Mouse (Mus musculus): ENCODE measurements at regions not wholly inside any gene's neighbourhood (a gene's known extent, or its start where the extent isn't known, plus 50 kb on each side); places are given as distances from the start of the nearest gene placed in this dataset.
"Not testable (repeated sequence)": the region's sequence is repeated elsewhere in the genome, so short reads cannot be mapped to it uniquely, and the experiment has no call there.

DNA sequence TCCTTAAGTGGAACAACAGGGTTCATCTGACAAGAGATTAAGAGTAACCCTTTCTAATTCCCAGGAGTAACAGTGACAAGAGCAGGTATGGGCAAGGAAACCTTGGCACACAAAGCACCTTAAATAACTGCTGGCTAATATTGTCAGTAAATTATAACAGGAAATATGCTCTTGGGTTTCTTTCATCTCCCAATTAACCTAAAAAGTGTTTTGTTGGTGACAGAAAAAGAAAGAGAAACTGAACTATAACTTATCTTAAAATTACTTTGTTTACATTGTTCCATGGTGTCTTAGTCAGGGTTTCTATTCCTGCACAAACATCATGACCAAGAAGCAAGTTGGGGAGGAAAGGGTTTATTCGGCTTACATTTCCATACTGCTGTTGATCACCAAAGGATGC lies 170.0 kb upstream of the Ngly1 start:
- no peak for DNase-seq (ENCODE audit: low read depth, low spot score)

DNA sequence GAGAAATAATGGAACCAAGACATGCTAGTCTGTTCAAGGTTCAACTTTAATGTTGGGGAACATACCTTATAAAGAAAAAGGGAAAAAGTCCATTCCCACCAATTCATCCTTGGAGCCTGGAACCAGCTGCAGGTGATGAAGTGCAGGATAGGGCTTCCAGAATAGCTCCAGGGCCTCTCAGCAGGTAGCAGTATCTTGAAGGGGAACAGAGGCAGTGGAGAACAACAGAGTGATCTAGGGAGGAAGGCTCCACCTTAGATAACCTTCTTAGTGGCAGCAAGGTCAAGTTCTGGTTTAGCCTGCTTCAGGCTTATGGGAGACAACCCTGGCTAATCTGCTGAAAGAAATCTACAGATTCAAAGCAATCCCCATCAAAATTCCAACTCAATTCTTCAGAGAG lies 161.8 kb upstream of the Ngly1 start:
- DNase-seq (ENCODE audit: low read depth, low spot score), result not testable (repeated sequence)

GRCm38 (mm10) chr14:16092391-16093132 lies 156.5 kb upstream of the Ngly1 start:
- no peak for DNase-seq (ENCODE audit: low read depth, low spot score)

GRCm38 (mm10) chr14:16093133-16093505 lies 156.0 kb upstream of the Ngly1 start:
- no peak for DNase-seq (ENCODE audit: low read depth, low spot score)

DNA sequence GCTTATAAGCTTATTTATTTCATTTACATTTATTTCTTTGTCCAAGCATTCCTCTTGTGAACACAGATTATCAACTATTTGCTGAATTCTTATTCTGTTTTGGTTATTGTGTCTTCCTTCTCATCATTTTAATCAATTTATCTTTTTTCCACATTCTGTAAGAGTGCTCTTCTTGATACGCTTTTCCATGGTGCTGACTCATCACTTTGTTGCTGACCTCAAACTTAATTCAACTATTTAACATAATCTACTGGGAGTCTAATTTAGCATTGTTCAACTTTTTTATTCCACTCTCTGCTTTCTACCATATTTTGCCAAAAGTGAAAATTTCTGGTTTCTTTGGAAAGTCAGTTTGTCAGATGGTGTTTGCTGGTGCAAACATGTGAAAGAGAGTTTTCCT lies 139.7 kb upstream of the Ngly1 start:
- no peak for DNase-seq (ENCODE audit: low read depth, low spot score)

DNA sequence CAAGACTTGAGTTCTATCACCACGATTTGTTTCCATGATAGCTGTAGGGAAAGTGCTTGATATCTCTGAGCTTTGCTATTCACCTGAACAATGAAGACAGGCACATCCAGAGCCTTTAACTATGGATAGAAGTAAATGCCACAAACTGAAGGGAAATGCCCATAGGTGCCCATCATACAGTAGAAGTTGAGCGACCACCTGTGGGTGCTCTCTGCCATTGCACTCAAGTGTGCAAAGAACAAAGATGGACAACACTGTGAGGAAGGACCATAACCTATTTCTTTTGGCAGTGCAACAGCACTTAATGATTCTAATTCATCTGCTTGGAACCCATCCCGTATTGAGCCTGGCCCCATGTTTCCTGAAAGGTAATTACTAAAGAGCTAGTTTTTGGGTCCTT lies 116.4 kb upstream of the Ngly1 start:
- no peak for DNase-seq (ENCODE audit: low read depth, low spot score)

DNA sequence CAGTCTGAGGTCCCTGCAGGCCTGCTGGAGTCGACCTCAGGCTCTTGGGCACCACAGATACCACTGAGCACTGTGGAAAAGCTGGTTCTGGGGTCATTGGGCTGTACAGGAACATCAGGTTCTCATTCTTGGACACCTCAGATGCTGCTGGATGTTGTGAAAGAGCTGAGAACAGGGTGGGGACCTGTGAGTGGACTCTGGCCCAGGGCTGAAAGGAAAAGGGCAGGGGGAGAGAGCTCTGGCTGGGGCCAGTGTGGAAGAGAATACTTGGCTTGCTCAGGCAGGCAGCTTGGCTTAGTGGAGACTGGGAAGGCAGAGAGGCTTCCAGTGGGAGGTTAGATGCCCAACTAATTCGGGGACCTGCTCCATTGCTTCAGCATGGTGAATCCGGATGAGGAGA lies 115.7 kb upstream of the Ngly1 start:
- no peak for DNase-seq (ENCODE audit: low read depth, low spot score)

- DNase-seq (ENCODE audit: low read depth, low spot score), result no peak
These were observed 112.9 kb upstream of the Ngly1 start for GRCm38 (mm10) chr14:16136187-16136586.

GRCm38 (mm10) chr14:16144299-16144698 lies 104.8 kb upstream of the Ngly1 start:
- DNase-seq (ENCODE audit: low read depth, low spot score), result no peak

GRCm38 (mm10) chr14:16146811-16147210 lies 102.3 kb upstream of the Ngly1 start:
- no peak for DNase-seq (ENCODE audit: low read depth, low spot score)

DNA sequence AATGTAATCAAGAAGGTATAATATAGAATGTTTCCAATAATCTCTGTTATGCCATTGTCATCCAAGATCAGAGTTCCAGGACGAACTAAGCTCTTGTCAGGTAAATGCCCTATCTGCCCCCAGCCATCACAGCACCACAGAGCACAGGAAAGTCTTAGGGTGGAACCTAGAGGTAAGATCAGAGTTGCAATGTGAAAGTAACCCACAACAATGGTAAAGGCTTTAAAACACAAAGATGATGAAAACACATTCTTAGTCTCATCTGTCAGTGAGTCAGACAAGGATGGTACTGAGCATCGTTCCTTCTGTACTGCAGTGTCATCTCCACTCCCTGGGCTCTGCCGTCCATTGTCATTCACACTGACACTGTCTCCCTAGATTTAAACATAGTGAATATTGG lies 97.3 kb upstream of the Ngly1 start:
- no peak for DNase-seq (ENCODE audit: low read depth, low spot score)

DNA sequence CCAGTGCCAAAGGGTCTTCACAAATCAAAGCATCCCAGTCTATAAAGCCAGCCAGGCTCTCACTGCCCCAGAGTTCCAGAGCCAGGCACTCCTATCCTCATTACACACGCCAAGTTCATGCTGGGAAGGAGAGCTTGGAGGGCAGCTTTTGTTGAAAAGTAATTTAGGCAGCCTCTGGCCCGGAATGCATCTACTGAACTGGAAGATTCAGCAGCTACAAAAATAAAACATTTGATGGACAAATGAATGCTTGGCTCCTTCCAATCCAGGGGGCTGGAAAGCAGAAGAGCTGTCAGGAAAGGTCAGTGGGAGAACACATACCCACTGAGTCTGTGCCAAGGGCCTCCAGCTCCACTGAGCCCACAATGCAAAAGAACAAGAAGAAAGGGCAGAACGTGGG lies 96.4 kb upstream of the Ngly1 start:
- DNase-seq (ENCODE audit: low read depth, low spot score), result peak; percentile 9

DNA sequence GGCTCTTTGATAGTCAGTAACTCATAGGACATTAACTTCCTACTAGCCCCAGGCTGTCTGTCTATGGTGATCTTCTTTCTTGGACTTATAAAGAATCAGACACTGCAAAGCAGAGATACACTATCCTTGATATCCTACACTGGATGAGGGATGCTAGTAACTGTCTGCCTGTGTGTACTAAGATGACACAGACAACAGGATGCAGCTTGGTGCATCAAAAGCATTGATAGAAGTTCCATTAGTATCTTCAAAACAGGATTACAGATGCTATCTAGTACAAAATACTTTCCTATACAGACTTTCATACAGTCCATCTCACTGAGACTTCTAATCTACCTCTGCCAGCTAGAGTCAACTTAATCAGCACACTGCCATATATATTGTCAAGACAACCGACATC lies 94.0 kb upstream of the Ngly1 start:
- no peak for DNase-seq (ENCODE audit: low read depth, low spot score)

GRCm38 (mm10) chr14:16170226-16170625 lies 78.9 kb upstream of the Ngly1 start:
- no peak for DNase-seq (ENCODE audit: low read depth, low spot score)

DNA sequence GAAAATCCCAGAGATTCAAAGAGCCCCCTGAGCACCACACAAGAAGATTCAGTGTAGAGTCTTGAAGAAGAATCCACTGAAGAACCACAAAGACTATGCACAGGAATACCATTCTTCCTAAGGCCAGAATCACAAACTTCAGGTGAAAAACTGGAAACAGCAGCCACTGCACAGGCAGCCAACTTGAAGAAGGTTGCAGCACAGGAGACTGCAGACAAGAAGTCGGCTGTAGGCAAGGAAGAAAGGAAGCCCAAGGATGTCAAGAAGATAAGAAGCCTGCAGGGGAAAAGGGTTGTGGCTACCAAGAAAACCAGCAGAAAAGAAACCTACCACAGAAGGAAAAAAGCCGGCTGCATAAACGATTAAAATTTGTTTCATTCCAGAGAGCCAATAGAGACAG lies 76.8 kb upstream of the Ngly1 start:
- no peak for DNase-seq (ENCODE audit: low read depth, low spot score)

DNA sequence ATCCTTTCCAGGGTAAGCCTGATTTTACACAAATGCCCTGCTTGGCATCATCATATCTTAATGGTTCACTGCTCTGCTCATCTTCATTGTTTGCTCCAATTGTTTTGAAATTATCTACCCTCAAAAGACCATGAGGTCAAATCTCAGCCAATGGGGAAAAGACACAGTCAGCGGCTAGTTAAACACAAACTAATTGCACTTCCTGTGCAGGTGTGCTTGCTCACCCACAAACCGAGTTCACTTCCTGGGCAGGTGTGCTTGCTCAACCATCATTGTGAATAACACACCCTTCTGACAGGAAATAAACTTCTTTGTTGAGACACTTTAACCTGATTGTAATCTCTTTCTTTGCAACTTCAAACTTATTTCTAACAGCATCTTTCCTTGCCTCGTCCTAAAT lies 75.8 kb upstream of the Ngly1 start:
- no peak for DNase-seq (ENCODE audit: low read depth, low spot score)

DNA sequence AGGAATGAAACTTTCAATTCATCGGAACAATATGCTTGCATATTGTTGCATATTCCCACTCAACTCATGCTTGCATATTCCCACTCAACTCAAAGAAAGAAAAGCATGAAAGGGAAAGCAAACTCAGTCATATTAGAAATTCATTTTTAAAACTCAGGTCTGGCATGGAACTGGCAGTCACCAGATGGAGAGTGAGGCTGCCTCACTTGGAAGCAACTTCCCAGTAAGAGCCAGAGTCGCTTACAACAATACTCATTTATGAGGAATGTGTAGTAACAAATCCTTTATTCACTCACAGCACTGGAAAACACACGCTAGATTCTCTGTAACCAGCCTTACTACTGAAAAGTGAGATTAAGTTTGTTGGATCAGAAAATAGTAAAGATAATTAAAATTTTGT lies 70.9 kb upstream of the Ngly1 start:
- DNase-seq (ENCODE audit: low read depth, low spot score), result no peak

DNA sequence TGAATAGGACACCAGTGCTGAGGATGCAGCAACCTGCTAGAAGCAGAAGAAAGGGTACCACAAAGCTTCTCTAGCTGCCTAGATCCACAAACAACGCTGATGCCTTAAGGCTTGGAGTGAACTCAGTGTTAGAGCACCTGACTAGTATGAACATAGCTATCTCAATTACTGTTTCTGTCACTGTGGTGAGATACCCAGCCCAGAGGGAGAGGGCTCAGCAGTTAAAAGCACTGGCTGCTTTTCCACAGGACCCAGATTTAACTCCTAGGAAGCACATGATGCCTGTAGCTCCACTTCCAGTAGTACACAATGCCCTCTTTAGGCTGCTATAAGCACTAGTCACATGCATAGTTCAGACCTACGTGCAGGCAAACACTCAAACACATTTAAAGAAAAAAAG lies 67.3 kb upstream of the Ngly1 start:
- no peak for DNase-seq (ENCODE audit: low read depth, low spot score)

DNA sequence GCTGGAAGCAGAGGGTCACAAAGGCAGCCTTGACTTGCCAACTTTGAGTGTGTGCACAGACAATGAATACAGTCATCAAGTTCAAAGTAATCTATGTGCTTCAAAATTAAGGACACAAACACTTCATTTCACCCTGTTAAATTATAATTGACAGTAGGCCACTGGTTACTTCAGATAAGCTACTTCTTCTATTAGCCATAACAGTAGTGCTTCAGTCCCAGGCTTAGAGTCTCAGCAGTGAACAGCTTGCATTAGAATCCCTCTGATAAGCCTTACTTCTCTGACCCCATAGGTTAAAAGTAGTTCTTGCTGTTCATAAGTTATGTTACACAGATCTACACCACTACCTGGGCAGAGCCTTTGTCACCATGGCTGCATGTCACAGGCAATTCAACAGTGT lies 63.8 kb upstream of the Ngly1 start:
- no peak for DNase-seq (ENCODE audit: low read depth, low spot score)
